Comparison of ENCODE assay signal across 8 mouse cellular contexts in the genomic region with DNA sequence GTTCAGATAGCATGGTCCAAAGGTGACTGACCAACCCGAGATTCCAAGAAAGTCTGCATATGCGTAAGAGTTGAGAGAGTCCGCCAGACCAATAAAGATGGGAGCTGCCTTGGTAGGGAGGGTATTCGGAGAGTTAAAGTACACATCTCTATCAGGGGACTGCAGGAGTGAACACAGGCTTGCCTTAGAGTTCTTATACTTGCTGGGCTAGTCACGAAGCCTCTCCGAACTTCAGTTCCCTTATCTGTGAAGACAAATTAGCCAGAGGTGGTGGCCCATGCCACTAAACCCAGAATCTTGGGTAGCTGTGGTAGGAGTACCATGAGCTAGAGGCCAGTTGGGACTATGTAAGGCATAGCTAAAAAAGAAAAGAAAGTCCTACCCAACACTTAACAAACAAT. TPM values are rescaled to one million over a fixed set of nuclear protein-coding genes. Genes with fewer than 3 reads are reported as not detected.
A peak's percentile ranks its signal among the peaks of the same experiment; 100 is the strongest.
DNase-seq lines count a peak whose midpoint lies in the region; ATAC-seq and TF ChIP-seq lines count a peak whose summit lies in the region.

No protein-coding gene starts in this region.

- intact Hi-C loops in left cerebral cortex, postnatal 36 days (cut with DNase I), result loop anchor here (2.0 to 10.0 kb wide), 2 partner anchors 44 to 94 kb away; a partner anchor contains a TSS

- no peak overlapping the region for H3K9ac ChIP-seq in lung, embryonic 16.5 days (ENCODE audit: low read length)
- no peak overlapping the region for H3K9ac ChIP-seq in forebrain, embryonic 11.5 days (ENCODE audit: low read length)
- no peak overlapping the region for H3K9ac ChIP-seq in kidney, postnatal 0 days (ENCODE audit: low read depth, low read length)
- H3K9ac ChIP-seq in midbrain, embryonic 16.5 days (ENCODE audit: low read depth, low read length), result no peak overlapping the region

- H3K9me3 ChIP-seq in lung, embryonic 16.5 days (ENCODE audit: control insufficient read depth, low read length), result no peaks in the 10 kb centered on the region
- H3K9me3 ChIP-seq in forebrain, embryonic 11.5 days (ENCODE audit: control insufficient read depth, low read length), result no peaks in the 10 kb centered on the region
- H3K9me3 ChIP-seq in kidney, postnatal 0 days (replicated peaks; ENCODE audit: low read length), result no peaks in the 10 kb centered on the region
- H3K9me3 ChIP-seq in midbrain, embryonic 16.5 days (replicated peaks; ENCODE audit: control insufficient read depth, low read length, poor library complexity, severe bottlenecking), result no peaks in the 10 kb centered on the region

- no peak for DNase-seq in lung, postnatal 10 days
- no peak for DNase-seq in forebrain, embryonic 11.5 days (ENCODE audit: low spot score)
- DNase-seq in kidney, postnatal 0 days (ENCODE audit: low spot score), result no peak
- no peak for DNase-seq in left cerebral cortex, postnatal 36 days (ENCODE audit: low spot score in 2 of 2)
- no peak for DNase-seq in c-Kit-positive CD71-positive TER-119-positive erythroid progenitor cells, embryonic 14.5 days (ENCODE audit: low spot score)
- no peak for DNase-seq in gastrocnemius, adult 18-20 months (ENCODE audit: low spot score)

- peak overlapping the region; percentile 71; the same call in 1 of the 2 replicates for H3K4me2 ChIP-seq in lung, embryonic 16.5 days (ENCODE audit: low read depth, low read length)
- no peak overlapping the region for H3K4me2 ChIP-seq in forebrain, embryonic 11.5 days (ENCODE audit: low read depth, low read length, severe bottlenecking)
- peak overlapping the region; percentile 56; the same call in 1 of the 2 replicates for H3K4me2 ChIP-seq in kidney, postnatal 0 days (ENCODE audit: low read length)
- H3K4me2 ChIP-seq in midbrain, embryonic 16.5 days (ENCODE audit: low read length), result no peak overlapping the region

- H3K4me1 ChIP-seq in lung, embryonic 16.5 days (replicated peaks; ENCODE audit: control insufficient read depth, insufficient read depth, low read length), result no peaks in the 10 kb centered on the region; the same call in 1 of the 2 replicates
- H3K4me1 ChIP-seq in forebrain, embryonic 11.5 days (replicated peaks; ENCODE audit: control insufficient read depth, insufficient read depth, low read length), result no peaks in the 10 kb centered on the region; the same call in 1 of the 2 replicates
- no peaks in the 10 kb centered on the region for H3K4me1 ChIP-seq in kidney, postnatal 0 days (replicated peaks; ENCODE audit: insufficient read depth, low read length)
- peaks cover 9% of the 10 kb centered on the region for H3K4me1 ChIP-seq in midbrain, embryonic 16.5 days (ENCODE audit: control insufficient read depth, insufficient read depth, low read length)

- peak overlapping the region; percentile 94; the same call in 1 of the 2 replicates for H3K4me3 ChIP-seq in lung, embryonic 16.5 days (ENCODE audit: low read length)
- H3K4me3 ChIP-seq in forebrain, embryonic 11.5 days (ENCODE audit: low read depth, low read length), result no peak overlapping the region
- no peak overlapping the region; the same call in 1 of the 2 replicates for H3K4me3 ChIP-seq in kidney, postnatal 0 days (replicated peaks; ENCODE audit: low read depth, low read length)
- H3K4me3 ChIP-seq in midbrain, embryonic 16.5 days (ENCODE audit: low read depth, low read length), result no peak overlapping the region

- no peaks in the 10 kb centered on the region for H3K36me3 ChIP-seq in lung, embryonic 16.5 days (ENCODE audit: control insufficient read depth, insufficient read depth, low read length)
- no peaks in the 10 kb centered on the region; the same call in 1 of the 2 replicates for H3K36me3 ChIP-seq in forebrain, embryonic 11.5 days (ENCODE audit: control insufficient read depth, insufficient read depth, low read length)
- peaks cover 5% of the 10 kb centered on the region; the same call in 1 of the 2 replicates for H3K36me3 ChIP-seq in kidney, postnatal 0 days (ENCODE audit: insufficient read depth, low read length)
- no peaks in the 10 kb centered on the region for H3K36me3 ChIP-seq in midbrain, embryonic 16.5 days (ENCODE audit: control insufficient read depth, insufficient read depth, low read length)

- no peak for ATAC-seq in lung, embryonic 16.5 days (ENCODE audit: low read depth)
- 0 out of 2 replicates have a peak, but pooled peaks have one; percentile 10 for ATAC-seq in forebrain, embryonic 11.5 days (replicated peaks; ENCODE audit: low FRiP score)
- ATAC-seq in kidney, postnatal 0 days (replicated peaks; ENCODE audit: low FRiP score, low read depth), result no peak
- ATAC-seq in midbrain, embryonic 16.5 days, result peak; percentile 33; the same call in 1 of the 2 replicates

- TF ChIP-seq CTCF in kidney, postnatal 0 days (IDR thresholded peaks at IDR 0.05; ENCODE audit: low read depth), result no peak

- whole genome bisulfite sequencing in lung, embryonic 16.5 days, result 53% methylated on average over 6 of the region's 6 CpGs
- 67% methylated on average over 6 of the region's 6 CpGs for WGBS in forebrain, embryonic 11.5 days
- 67% methylated on average over 6 of the region's 6 CpGs for WGBS in kidney, postnatal 0 days
- WGBS in midbrain, embryonic 16.5 days, result 68% methylated on average over 6 of the region's 6 CpGs

- H3K27me3 ChIP-seq in lung, embryonic 16.5 days (ENCODE audit: control insufficient read depth, insufficient read depth, low read depth, low read length), result no peaks in the 10 kb centered on the region
- no peaks in the 10 kb centered on the region for H3K27me3 ChIP-seq in forebrain, embryonic 11.5 days (ENCODE audit: control insufficient read depth, insufficient read depth, low read length)
- H3K27me3 ChIP-seq in kidney, postnatal 0 days (ENCODE audit: insufficient read depth, low read length), result no peaks in the 10 kb centered on the region
- H3K27me3 ChIP-seq in midbrain, embryonic 16.5 days (ENCODE audit: control insufficient read depth, insufficient read depth, low read depth, low read length), result no peaks in the 10 kb centered on the region

- no peak overlapping the region for H3K27ac ChIP-seq in lung, embryonic 16.5 days (ENCODE audit: low read length)
- no peak overlapping the region for H3K27ac ChIP-seq in forebrain, embryonic 11.5 days (ENCODE audit: low read depth, low read length)
- H3K27ac ChIP-seq in kidney, postnatal 0 days, result peak overlapping the region; percentile 100; the same call in 1 of the 2 replicates
- no peak overlapping the region for H3K27ac ChIP-seq in midbrain, embryonic 16.5 days (ENCODE audit: low read length)

RNA-seq across cellular contexts. Expression of a gene that starts 5.1 kb away (rescaled TPM):
- 26.4 and 27.2 TPM in 2 replicates for polyA plus RNA-seq in lung, embryonic 16.5 days (2015; fragmentation: Nextera tagmentation; extraction: Ambion mirVana)
- 38.8 and 39.1 TPM in 2 replicates for polyA plus RNA-seq in forebrain, embryonic 11.5 days (2014; fragmentation: Nextera tagmentation; extraction: Ambion mirVana)
- polyA plus RNA-seq in kidney, postnatal 0 days (2015; fragmentation: Nextera tagmentation; extraction: Ambion mirVana), result 29.2 and 33.6 TPM in 2 replicates
- 15.2 and 17.3 TPM in 2 replicates for polyA plus RNA-seq in midbrain, embryonic 16.5 days (2015; fragmentation: Nextera tagmentation; extraction: Ambion mirVana)
- total RNA-seq in left cerebral cortex, postnatal 36 days (2021), result 10 to 100 TPM; 23.6 to 26.7 TPM
- total RNA-seq in gastrocnemius, adult 18-20 months (2021), result 1 to 10 TPM; 6.7 to 7.8 TPM

RNA-seq across cellular contexts. Expression of a gene that starts 44.1 kb away (rescaled TPM):
- polyA plus RNA-seq in lung, embryonic 16.5 days (2015; fragmentation: Nextera tagmentation; extraction: Ambion mirVana), result 22.8 and 23.5 TPM in 2 replicates
- polyA plus RNA-seq in forebrain, embryonic 11.5 days (2014; fragmentation: Nextera tagmentation; extraction: Ambion mirVana), result 24.9 and 25.5 TPM in 2 replicates
- polyA plus RNA-seq in kidney, postnatal 0 days (2015; fragmentation: Nextera tagmentation; extraction: Ambion mirVana), result 22.9 and 24.3 TPM in 2 replicates
- 11.3 and 13.6 TPM in 2 replicates for polyA plus RNA-seq in midbrain, embryonic 16.5 days (2015; fragmentation: Nextera tagmentation; extraction: Ambion mirVana)
- total RNA-seq in left cerebral cortex, postnatal 36 days (2021), result 100 to 1,000 TPM; 111 to 116 TPM
- 10 to 100 TPM; 73.5 to 95.6 TPM for total RNA-seq in gastrocnemius, adult 18-20 months (2021)

RNA-seq across cellular contexts. Expression of a gene that starts 59.1 kb away (rescaled TPM):
- polyA plus RNA-seq in lung, embryonic 16.5 days (2015; fragmentation: Nextera tagmentation; extraction: Ambion mirVana), result 555 and 584 TPM in 2 replicates
- 535 and 566 TPM in 2 replicates for polyA plus RNA-seq in forebrain, embryonic 11.5 days (2014; fragmentation: Nextera tagmentation; extraction: Ambion mirVana)
- 519 and 548 TPM in 2 replicates for polyA plus RNA-seq in kidney, postnatal 0 days (2015; fragmentation: Nextera tagmentation; extraction: Ambion mirVana)
- 505 and 541 TPM in 2 replicates for polyA plus RNA-seq in midbrain, embryonic 16.5 days (2015; fragmentation: Nextera tagmentation; extraction: Ambion mirVana)
- total RNA-seq in left cerebral cortex, postnatal 36 days (2021), result 100 to 1,000 TPM; 108 TPM
- 10 to 100 TPM; 26.2 to 37.1 TPM for total RNA-seq in gastrocnemius, adult 18-20 months (2021)

Comparison
In these comparisons a context has a peak if more than half of its experiments do, and no peak if none do; other contexts are left out.
1. ATAC-seq: peak in forebrain, embryonic 11.5 days (single experiment) and midbrain, embryonic 16.5 days (single experiment); none in lung, embryonic 16.5 days (single experiment) and kidney, postnatal 0 days (single experiment).
2. H3K4me2 ChIP-seq: peak in lung, embryonic 16.5 days (single experiment) and kidney, postnatal 0 days (single experiment); none in forebrain, embryonic 11.5 days (single experiment) and midbrain, embryonic 16.5 days (single experiment).